Mouse (Mus musculus): Measurements from ENCODE around the gene 1700020L24Rik. TPM values are rescaled to one million over a fixed set of nuclear protein-coding genes. Genes with fewer than 3 reads are reported as not detected.

Gene 1700020L24Rik
- 0.72 and 1.1 TPM in 2 replicates for polyA plus RNA-seq (2015; fragmentation: Nextera tagmentation; extraction: Ambion mirVana)

GRCm38 (mm10) chr11:83437377-83437776, at the start of gene 1700020L24Rik:
TSS of gene 1700020L24Rik (plus strand) at chr11:83437677.
- Histone ChIP-seq H3K4me2 (no peak within 1 kb of the TSS), H3K27ac (no peak within 1 kb of the TSS), H3K4me1 (0 out of 2 replicates have a peak, but pooled peaks cover 4% of the 10 kb centered on the region), H3K9me3 (no peaks in the 10 kb centered on the region), H3K27me3 (replicated peaks) (peaks cover 13% of the 10 kb centered on the region), H3K4me3 (replicated peaks) (no peak within 1 kb of the TSS), H3K9ac (no peak within 1 kb of the TSS), H3K36me3 (no peaks in the 10 kb centered on the region)
- no peak for ATAC-seq (ENCODE audit: insufficient read depth, low FRiP score, low read depth)
- WGBS = 68% methylated on average over 1 of the region's 1 CpGs

DNA sequence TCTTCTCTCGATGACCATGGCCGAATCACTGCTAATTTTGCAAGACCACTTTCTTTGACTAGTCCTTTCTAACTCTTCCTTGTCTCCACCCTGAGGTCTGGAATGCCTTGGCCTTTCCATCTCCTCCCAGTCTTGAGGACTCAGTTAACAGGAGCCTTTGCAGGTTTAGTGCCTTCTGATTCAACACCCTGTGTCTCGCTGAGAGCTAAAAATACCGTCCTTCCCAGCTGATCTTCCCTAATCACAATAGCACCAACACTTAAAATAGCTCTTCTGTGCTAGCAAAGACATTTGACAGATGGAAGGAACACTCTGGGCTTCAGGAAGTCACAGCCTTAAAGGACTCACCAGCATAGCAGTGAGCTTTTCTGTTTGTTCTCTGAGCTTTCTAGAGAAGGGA, 44.4 kb upstream of the 1700020L24Rik start:
- 87% methylated on average over 4 of the region's 4 CpGs for WGBS
- Histone ChIP-seq H3K4me2 (no peak overlapping the region), H3K27ac (no peak overlapping the region), H3K4me1 (no peaks in the 10 kb centered on the region), H3K4me3 (replicated peaks) (no peak overlapping the region), H3K27me3 (replicated peaks) (no peaks in the 10 kb centered on the region), H3K9ac (no peak overlapping the region), H3K36me3 (0 out of 2 replicates have a peak, but pooled peaks cover 22% of the 10 kb centered on the region), H3K9me3 (no peaks in the 10 kb centered on the region)
- ATAC-seq (ENCODE audit: insufficient read depth, low FRiP score, low read depth) = no peak

DNA sequence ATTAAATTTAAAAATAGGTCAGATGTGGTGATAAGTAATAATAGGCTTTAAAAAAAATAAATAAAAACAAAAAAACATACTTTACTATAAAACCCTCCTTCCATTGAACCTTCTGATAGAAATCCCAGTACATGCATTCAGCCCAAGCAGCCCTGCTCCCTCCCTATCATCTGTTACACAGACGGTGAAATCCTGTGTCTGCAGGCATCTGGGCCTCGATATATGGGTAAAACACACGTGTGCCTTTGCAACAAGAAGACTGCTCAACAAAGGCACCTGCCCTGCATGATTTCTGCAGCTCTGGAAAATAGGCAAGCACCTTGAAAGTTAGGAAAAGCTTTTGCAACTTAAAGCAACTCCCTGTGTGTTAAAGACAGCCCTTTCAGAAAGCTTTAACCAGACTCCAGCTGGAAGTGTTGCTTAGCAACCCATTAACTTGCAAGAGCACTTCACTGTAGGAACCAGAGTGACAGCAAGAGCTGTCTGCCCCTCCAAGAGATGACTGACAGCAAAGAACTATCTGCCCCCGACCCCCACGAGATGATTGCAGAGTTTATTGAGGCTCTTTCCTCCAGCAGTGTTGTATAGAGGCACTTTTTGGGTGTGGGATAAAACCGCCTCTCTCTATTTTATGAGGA, 42.6 kb upstream of the 1700020L24Rik start:
- no peaks in the 10 kb centered on the region for H3K4me1 ChIP-seq
- H3K27ac ChIP-seq = no peak overlapping the region
- no peak overlapping the region for H3K9ac ChIP-seq
- H3K9me3 ChIP-seq = no peaks in the 10 kb centered on the region
- H3K36me3 ChIP-seq = peaks cover 29% of the 10 kb centered on the region
- H3K4me3 ChIP-seq (replicated peaks) = no peak overlapping the region
- H3K4me2 ChIP-seq = no peak overlapping the region
- ATAC-seq (ENCODE audit: insufficient read depth, low FRiP score, low read depth) = no peak
- WGBS = 64% methylated on average over 6 of the region's 6 CpGs
- no peaks in the 10 kb centered on the region for H3K27me3 ChIP-seq (replicated peaks)

DNA sequence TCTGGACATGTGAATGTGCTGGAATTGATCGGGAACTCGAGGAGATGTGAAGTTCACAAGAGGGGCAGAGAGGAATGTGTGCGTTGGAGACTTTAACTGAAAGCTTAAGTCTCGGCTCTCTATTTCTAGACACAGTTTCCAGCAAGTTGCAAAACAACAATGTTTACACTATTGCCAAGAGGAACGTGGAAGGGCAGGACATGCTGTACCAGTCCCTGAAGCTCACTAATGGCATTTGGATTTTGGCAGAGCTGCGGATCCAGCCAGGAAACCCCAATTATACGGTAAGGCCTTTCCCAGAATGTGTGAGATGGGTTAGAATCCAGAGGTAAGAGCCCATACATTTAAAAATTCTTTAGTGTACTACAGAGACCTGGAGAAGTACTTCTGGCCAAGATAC, 39.9 kb upstream of the 1700020L24Rik start:
- Histone ChIP-seq H3K9ac (no peak overlapping the region), H3K4me3 (replicated peaks) (no peak overlapping the region), H3K27me3 (replicated peaks) (no peaks in the 10 kb centered on the region), H3K4me1 (no peaks in the 10 kb centered on the region), H3K4me2 (no peak overlapping the region), H3K9me3 (no peaks in the 10 kb centered on the region), H3K36me3 (peaks cover 28% of the 10 kb centered on the region), H3K27ac (no peak overlapping the region)
- ATAC-seq (ENCODE audit: insufficient read depth, low FRiP score, low read depth) = no peak
- 87% methylated on average over 7 of the region's 7 CpGs for WGBS

GRCm38 (mm10) chr11:83398724-83399123, 38.8 kb upstream of the 1700020L24Rik start:
- no peak for ATAC-seq (ENCODE audit: insufficient read depth, low FRiP score, low read depth)
- Histone ChIP-seq H3K9ac (no peak overlapping the region), H3K4me2 (no peak overlapping the region), H3K27me3 (replicated peaks) (no peaks in the 10 kb centered on the region), H3K4me3 (replicated peaks) (no peak overlapping the region), H3K36me3 (peaks cover 33% of the 10 kb centered on the region), H3K27ac (no peak overlapping the region), H3K4me1 (no peaks in the 10 kb centered on the region), H3K9me3 (no peaks in the 10 kb centered on the region)
- WGBS = 75% methylated on average over 5 of the region's 5 CpGs

DNA sequence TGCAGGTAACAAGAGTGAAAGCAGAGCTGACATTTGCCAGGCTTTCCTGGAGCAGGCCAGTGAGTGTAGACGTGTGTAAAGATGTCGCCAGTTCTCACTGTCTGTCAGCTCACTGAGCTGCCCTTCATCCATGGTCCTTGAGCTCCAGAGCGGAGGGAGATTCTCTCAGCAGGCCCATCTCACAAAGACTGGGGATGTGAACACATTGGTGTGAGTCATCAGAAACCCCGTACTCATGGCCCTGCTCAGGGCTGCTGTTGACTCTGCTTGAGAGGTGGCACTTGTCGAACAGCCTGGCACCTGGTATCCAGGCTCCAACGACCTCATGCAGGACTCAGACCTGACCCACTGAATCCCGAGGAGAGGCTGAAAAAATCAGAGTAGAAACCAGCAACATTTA, 33.7 kb upstream of the 1700020L24Rik start:
- H3K4me2 ChIP-seq = no peak overlapping the region
- 75% methylated on average over 7 of the region's 7 CpGs for WGBS
- no peak for ATAC-seq (ENCODE audit: insufficient read depth, low FRiP score, low read depth)
- H3K4me3 ChIP-seq (replicated peaks) = no peak overlapping the region
- no peak overlapping the region for H3K9ac ChIP-seq
- H3K27me3 ChIP-seq (replicated peaks) = no peaks in the 10 kb centered on the region
- peaks cover 10% of the 10 kb centered on the region for H3K36me3 ChIP-seq
- no peaks in the 10 kb centered on the region for H3K9me3 ChIP-seq
- no peak overlapping the region for H3K27ac ChIP-seq
- H3K4me1 ChIP-seq = no peaks in the 10 kb centered on the region

- H3K27ac ChIP-seq = no peak overlapping the region
- H3K36me3 ChIP-seq = peaks cover 10% of the 10 kb centered on the region; the same call in 1 of the 2 replicates
- H3K27me3 ChIP-seq (replicated peaks) = no peaks in the 10 kb centered on the region; the same call in 1 of the 2 replicates
- no peak overlapping the region for H3K4me3 ChIP-seq (replicated peaks)
- H3K9ac ChIP-seq = no peak overlapping the region
- H3K9me3 ChIP-seq = no peaks in the 10 kb centered on the region
- ATAC-seq (ENCODE audit: insufficient read depth, low FRiP score, low read depth) = no peak
- peaks cover 5% of the 10 kb centered on the region for H3K4me1 ChIP-seq
- no peak overlapping the region for H3K4me2 ChIP-seq
- 60% methylated on average over 3 of the region's 3 CpGs for WGBS
Observed at GRCm38 (mm10) chr11:83406391-83406790, 31.1 kb upstream of the 1700020L24Rik start.

GRCm38 (mm10) chr11:83408242-83408641, 29.2 kb upstream of the 1700020L24Rik start:
- Histone ChIP-seq H3K9me3 (no peaks in the 10 kb centered on the region), H3K9ac (no peak overlapping the region), H3K4me2 (no peak overlapping the region), H3K36me3 (peaks cover 2% of the 10 kb centered on the region; the same call in 1 of the 2 replicates), H3K4me1 (peaks cover 5% of the 10 kb centered on the region), H3K27ac (no peak overlapping the region), H3K27me3 (replicated peaks) (no peaks in the 10 kb centered on the region; the same call in 1 of the 2 replicates), H3K4me3 (replicated peaks) (no peak overlapping the region)
- 36% methylated on average over 8 of the region's 8 CpGs for WGBS
- ATAC-seq (ENCODE audit: insufficient read depth, low FRiP score, low read depth) = no peak

DNA sequence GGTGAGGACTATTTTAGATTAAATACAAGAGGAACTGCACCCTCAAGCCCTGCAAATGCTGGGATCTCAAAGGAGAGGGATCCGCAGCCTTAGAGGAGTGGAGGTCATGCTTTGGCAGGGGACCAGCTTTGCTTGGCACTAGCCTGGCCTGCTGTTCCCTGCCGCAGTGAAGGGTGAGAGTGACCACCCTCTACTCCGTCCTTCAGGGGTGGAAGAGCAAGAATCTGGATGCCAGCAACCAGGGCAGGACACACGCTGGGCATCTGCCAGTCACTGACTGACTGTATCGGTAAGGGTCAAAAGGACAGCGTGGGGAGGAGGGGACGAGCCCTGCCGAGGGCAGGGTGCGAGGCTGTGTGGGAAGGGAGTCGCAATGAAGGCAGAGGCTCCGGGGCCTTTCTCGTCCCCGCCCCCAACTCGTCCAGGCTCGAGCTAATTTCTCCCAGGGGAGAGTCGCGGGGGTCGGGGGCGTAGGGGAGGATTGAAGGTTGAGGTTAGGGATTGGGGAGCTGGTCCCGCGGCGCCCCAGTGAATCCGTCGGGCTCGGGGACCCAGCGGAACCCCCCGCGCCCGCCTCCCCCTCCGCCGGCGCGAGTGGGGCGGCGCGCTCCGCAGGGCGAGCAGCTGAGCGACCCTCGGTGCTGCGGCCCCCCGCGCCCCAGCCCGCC, 28.3 kb upstream of the 1700020L24Rik start, which contains the start of gene Rasl10b:
Gene Rasl10b, plus strand, starts transcription at position 51 of the 668 bp plus-strand sequence.
- peak within 1 kb of the TSS; percentile 66 for H3K4me3 ChIP-seq (replicated peaks)
- H3K27ac ChIP-seq = no peak within 1 kb of the TSS
- H3K4me1 ChIP-seq = peaks cover 5% of the 10 kb centered on the region
- no peaks in the 10 kb centered on the region for H3K9me3 ChIP-seq
- H3K36me3 ChIP-seq = no peaks in the 10 kb centered on the region
- H3K4me2 ChIP-seq = peak within 1 kb of the TSS; percentile 95
- ATAC-seq (ENCODE audit: insufficient read depth, low FRiP score, low read depth) = peak; percentile 63
- no peaks in the 10 kb centered on the region; the same call in 1 of the 2 replicates for H3K27me3 ChIP-seq (replicated peaks)
- 1% methylated on average over 36 of the region's 44 CpGs for WGBS
- peak within 1 kb of the TSS; percentile 47 for H3K9ac ChIP-seq

GRCm38 (mm10) chr11:83409792-83410291, 27.6 kb upstream of the 1700020L24Rik start:
- Histone ChIP-seq H3K4me2 (peak overlapping the region; percentile 95), H3K4me3 (replicated peaks) (peak overlapping the region; percentile 66), H3K9ac (peak overlapping the region; percentile 47), H3K36me3 (no peaks in the 10 kb centered on the region), H3K9me3 (no peaks in the 10 kb centered on the region), H3K27me3 (replicated peaks) (no peaks in the 10 kb centered on the region; the same call in 1 of the 2 replicates), H3K27ac (no peak overlapping the region), H3K4me1 (peaks cover 5% of the 10 kb centered on the region)
- WGBS = under 1% methylated on average over 22 of the region's 40 CpGs
- ATAC-seq (ENCODE audit: insufficient read depth, low FRiP score, low read depth) = no peak

DNA sequence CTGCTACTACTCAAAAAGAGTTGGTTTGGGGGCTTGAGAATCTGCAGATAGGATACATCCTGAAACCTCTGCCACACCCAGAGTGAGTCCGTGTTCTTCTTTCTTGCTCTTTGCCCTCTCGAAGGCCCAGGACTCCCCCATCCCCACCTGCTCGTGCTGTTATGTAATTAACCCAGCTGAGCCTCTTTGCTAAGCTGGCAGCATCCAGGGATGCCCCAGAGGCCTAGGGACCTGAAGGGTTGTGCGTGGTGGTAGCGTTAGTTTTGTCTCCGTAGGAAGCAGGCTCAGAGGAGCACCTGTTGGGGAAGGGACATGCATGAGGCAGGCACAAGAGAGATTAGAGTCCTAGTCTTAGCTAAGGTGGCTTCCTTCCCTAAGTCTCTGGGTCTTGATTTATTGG, 27.0 kb upstream of the 1700020L24Rik start:
- ATAC-seq (ENCODE audit: insufficient read depth, low FRiP score, low read depth) = no peak
- Histone ChIP-seq H3K9me3 (no peaks in the 10 kb centered on the region), H3K4me3 (replicated peaks) (peak overlapping the region; percentile 66; the same call in 1 of the 2 replicates), H3K27ac (no peak overlapping the region), H3K27me3 (replicated peaks) (no peaks in the 10 kb centered on the region; the same call in 1 of the 2 replicates), H3K36me3 (no peaks in the 10 kb centered on the region), H3K9ac (no peak overlapping the region), H3K4me2 (peak overlapping the region; percentile 95), H3K4me1 (peaks cover 5% of the 10 kb centered on the region)
- 55% methylated on average over 6 of the region's 6 CpGs for WGBS

DNA sequence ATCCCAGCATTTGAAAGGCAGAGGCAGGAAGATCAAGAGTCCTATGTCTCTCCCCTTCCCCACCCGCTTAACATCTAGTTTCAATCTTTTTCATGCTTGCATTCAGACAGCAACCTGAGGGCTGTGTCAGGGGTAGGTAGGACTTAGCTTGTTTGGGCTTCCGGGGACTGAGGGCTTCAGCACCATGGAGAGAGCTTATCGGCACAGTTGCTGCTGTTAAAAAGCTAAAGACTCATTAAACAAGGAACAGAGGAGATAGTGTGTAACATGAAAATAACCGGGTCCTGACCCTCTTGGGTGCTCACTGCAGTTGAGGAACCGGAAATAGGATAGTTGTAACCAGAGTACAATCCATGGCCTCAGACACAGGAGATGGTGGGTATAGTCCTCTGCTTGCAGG, 20.4 kb upstream of the 1700020L24Rik start:
- Histone ChIP-seq H3K4me1 (no peaks in the 10 kb centered on the region), H3K4me3 (replicated peaks) (no peak overlapping the region), H3K9me3 (no peaks in the 10 kb centered on the region), H3K9ac (no peak overlapping the region), H3K36me3 (no peaks in the 10 kb centered on the region), H3K4me2 (no peak overlapping the region), H3K27ac (no peak overlapping the region), H3K27me3 (replicated peaks) (peaks cover 40% of the 10 kb centered on the region)
- ATAC-seq (ENCODE audit: insufficient read depth, low FRiP score, low read depth) = no peak
- WGBS = 6% methylated on average over 5 of the region's 5 CpGs

All from stomach, embryonic 15.5 days (tissue).